Mouse (Mus musculus): ENCODE results near the gene Cd83. TPM values are rescaled to one million over a fixed set of nuclear protein-coding genes. Genes with fewer than 3 reads are reported as not detected.
A peak's percentile ranks its signal among the peaks of the same experiment; 100 is the strongest.

Gene Cd83
- total RNA-seq, 2 experiments from 2014 or later: 2.3 to 3.5 TPM

DNA sequence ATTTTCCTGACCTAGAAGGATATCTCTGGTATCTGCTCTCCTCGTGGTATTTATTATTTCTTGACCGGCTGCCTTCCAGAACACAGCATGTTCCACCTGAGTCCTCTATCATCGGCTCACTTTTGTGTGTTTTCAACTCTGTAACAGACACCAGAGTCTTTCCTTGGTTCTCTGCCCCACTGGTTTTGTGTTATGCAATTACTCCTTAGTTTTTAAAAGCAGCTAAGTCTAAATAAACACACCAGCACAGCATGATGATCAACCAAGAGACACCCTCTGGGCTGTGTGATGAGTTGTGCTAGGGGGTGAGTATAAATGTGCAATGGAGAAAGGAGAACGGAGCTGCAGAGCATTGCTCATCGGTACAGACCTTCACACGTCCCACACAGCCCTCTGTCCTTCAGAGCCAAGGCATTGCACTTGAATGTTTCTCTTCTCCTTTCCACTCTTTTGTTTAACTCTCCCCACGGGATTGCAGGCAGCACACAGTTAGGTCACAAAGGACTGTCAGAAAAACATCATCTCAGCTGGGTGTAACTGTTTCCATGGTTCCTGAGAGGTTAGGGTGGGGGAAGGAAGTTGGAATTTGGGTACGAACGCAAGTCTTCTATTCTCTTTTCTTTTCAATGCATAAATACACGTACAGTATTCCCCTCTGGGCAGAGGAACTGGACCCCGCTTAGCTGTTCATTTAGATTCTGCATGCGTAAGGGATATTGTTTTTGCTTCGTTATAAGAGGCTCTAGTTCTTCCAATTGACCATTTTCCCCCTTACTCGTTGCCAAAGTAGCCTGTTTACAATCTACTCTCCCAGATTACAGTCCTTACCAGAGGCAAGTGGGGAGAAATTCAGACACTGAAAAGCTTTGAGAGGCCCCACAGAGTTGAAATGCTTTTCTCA, 22.0 kb downstream of the Cd83 start:
- DNase-seq: no peak

DNA sequence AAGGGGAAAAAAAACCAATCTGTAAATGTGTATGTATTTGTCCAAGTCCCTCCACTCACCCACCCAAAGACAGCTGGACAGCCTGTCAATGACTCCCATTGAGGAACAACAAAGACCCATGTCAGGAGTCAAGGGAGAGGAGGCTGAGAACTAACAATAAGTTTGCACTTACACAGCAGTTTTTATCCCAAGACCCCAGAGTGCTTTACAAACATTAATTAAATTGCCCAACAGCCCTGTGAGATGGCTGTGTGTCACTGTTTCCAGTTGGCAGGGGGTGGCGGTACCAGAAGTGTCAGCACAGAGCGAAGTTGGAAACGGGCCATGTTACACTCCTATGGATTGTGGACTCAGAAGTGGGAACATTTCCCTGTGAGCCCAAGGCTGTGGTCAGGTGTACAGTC, 22.7 kb downstream of the Cd83 start:
- no peak for DNase-seq

DNA sequence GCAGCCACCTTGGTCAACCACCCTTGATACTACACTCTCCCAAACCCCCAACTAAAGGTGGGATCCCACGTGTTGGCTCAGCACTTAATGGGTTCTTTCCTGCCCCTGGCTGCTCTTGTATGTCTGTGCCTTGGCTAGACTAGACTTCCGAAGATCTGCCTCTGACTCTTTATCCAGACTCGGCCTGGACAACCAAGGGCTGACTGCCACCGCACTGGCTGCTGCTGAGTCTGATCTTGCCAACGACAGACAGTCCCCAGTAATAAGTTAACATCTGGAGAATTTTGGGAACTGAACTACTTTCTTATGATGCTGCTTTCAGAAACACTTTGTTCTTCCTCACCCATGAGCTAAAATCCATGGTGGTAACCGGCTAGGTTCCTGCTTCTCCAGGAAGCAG, 26.0 kb downstream of the Cd83 start:
- DNase-seq: peak in 1 of 2 experiments; percentile 48

DNA sequence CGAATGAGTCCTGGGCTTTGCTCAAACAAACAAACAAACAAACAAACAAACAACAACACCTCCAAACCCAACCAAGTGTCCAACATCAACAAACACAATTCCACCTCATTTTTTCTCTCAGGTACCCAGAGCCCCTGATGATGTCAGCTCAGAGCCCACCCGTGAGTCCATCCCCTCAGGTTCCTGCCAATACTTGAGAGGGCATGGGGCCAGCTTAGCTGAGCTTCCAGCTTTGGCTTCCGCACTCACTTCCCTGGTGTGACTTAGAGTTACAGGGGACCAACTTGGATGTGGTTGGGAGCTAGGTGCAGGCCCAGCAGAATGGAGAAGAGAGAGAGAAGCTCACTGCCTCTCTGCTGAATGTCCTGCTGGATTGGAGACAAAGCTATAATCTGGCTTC, 27.3 kb downstream of the Cd83 start:
- DNase-seq: no peak

DNA sequence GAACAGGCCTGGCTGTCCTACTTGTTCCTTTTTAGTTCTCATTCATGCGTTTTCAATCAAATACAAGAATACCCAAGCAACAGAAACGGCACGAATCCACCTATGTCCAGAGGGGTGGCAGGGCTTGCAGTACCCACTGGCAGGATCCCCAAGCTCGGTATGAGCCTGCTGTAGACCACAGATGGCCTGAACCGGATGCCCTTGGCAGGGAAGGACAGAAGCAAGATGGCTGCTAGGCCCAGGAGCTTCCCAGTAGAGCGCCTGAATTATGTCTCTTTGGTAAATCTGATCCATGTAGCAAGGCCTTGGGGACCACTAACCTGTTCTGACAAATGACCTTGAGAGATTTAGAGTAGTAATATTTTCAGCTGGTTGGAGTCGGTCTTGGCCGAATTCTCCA, 28.9 kb downstream of the Cd83 start:
- DNase-seq: no peak

DNA sequence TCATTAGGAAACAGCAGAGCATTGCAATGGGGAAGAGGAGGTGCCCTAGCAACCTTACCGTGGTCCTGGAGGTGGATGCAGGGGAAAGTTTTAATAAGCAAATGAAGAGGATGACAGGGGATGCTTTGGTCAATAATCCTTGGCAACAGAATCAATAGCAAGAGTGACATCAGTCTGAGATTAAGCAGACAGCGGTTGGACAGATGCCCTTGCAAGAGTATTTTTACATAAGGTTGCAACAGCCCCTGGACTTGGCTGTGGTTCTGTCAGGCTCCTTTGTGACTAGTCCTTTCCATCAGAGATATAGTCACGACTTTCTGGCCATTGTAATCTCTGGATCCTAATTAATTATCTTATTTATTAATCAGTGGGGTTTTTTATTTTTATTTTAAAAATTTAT, 32.9 kb downstream of the Cd83 start:
- DNase-seq: no peak

DNA sequence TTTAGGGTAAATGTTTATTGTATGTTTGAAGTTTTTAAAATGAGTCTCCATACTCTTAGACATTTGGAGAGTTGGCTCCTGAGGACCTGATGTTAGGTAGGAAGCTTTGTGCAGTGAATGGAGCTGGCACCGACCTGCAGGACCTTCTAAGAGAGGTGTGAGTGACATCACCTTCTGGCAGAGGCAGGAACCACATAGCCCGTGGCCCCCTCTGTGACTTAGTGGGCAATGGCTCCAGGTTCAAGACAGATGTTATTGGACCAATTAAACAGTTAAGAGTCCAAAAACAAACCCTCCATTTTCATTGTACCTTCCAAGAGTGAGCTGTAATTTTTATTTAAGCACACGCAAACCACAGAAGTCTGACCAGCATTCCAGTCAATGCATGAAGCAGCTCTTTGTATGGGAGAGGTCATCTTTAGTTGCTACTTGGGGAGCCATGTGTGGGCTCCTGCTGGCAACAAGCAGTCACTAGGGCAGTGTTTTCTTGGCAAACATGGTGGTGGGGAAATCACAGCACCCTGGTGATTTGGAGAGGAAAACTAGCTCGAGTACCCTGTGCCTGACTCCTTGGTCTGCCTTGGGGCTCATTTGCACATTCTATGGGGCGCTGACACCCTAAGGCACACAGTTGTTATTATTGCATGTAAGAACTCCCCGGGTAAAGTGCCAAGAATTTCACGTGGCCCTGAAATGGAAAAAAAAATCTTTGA, 33.9 kb downstream of the Cd83 start:
- DNase-seq: no peak

DNA sequence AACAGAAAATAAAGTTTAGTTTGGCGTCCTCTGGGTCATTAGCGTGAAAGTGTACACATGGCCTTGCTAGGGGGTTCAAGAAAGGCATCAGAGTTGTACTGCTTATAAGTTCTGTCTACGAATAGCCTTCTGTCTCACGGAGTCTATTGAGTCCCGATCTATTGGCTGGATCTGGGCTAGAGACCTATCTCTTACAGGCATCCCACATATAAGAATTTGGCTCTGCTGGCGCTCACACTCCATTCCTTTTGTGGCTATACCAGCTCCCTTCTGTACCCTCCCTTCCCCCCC, 34.4 kb downstream of the Cd83 start:
- no peak for DNase-seq

DNA sequence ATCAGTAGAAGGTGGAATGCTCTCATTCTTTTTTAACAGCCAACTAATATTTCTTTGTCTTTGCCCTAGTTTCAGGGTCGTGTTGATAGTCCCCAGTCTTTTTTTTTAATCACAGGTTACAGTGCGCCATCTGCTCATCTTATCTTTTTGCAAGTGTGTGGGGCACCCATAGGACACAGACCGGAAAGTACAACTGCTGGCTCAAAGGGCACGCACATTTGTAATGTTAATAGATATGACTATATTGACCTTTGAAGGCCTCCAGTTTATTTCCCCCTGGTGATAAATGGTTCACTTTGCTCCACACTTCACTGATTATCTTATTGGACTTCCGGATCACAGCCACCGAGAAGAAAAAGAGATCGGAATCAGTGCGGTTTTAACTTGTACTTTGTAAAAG, 35.5 kb downstream of the Cd83 start:
- no peak for DNase-seq

DNA sequence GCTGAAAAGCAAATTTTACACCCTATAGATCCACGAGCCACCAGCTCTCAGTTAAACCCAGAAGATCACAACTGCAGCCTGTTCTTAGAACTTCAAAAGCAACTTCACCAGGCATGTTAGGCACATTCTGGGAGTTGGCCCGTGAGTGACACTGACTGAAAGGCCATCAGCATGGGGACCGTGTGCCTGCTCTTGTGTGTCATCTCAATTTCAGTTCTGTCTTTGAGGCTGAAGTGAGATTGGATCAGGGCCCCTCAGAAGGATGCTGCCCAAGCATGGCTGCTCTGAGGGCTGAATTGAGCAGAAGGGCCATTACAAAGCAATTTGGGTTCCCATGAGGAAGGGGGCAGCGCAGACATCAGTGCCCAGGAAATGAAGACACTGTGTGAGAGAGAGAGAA, 37.7 kb downstream of the Cd83 start:
- DNase-seq: no peak

DNA sequence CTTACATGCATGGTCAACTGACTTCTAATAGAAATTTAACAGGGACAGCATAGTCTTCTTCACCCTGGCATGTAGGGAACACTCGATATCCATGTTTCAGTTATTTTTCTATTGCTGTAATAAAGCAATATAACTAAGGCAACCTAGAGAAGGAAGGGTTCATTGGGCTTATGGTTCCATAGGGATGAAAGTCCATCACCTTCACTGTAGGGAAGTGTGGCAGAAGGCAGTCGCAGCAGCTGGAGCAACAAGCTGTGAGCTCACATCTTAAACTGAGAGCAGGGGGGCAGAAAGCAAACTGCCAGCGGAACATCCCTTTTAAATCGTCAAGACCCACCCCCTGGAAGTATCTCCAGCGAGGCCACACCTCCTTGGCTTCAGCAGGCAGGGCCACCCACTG, 44.1 kb downstream of the Cd83 start:
- DNase-seq: no peak

DNA sequence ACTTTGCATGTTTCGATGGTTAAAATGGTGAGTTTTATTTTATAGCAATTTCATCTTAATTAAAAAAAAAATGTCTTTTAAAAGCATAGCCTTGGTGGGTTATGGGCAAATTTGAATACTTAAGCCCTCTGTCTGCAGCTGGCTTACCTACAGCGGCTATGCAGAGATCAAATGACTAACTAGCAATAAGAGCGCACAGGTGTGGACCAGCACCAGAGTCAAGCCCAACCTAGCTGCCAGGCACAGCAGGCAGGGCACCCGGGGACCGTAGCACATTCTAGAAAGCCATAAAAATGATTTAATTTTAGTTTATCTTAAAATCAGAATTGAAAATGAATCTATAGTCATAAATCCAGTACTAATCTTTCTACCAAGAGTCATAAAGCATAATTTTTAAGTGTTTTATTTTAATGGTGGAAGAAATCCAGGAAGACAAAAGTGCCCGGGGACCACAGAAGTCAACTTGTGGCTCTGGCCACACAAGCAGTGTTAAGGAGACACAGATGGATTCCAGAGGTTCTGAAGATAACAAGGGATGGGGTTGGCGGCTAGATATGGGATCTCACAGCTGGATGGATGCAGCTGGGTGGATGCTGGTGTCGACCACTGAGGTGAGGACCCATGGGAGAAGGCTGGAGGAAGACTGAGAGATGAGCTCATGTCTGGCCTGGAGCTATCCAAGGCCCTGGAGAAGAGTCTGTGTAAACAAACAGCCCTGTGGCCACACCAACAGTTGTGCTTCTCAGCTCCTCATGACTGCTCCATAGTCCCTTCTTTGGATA, 46.5 kb downstream of the Cd83 start:
- DNase-seq: peak; percentile 60 to 75

DNA sequence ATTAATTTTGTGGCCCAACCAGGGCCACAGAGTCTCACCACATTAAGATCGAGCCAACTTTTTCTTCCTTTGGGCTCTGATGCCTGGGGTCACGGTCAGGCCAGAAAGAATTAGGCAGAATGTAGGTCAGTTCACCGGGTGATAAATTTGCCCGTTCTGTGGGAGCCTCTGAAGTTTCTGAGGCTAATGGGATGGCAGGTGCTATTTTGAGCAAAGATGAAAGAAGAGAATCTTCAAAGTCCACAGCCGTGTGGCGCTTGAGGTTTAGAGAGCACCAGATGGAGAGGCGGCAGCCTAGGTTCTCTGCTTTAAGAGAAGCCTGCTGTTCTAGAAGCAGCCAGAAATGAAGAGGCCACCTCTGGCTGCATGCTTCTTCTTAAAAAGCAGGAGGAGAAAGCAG, 48.2 kb downstream of the Cd83 start:
- DNase-seq: no peak

DNA sequence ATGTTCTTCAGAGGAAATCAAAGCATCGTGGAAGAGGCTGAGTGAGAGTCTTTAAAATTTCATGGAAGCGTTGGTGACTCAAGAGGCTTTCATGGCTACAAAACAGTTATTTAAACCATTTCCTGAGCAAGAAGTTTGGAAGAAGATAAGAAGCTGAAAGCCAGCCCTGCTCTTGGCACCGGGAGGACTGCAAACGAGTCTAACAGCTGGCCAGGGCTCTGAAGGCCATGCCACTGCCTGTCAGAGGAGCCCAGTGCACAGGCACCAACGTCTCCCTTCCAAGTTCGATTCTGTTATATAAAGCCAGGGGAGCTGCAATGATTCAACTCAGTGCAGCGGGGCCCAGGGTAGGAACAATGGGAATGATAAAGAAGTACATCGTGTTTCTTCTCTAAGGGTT, 51.8 kb downstream of the Cd83 start:
- peak in 1 of 2 experiments; percentile 15 for DNase-seq

DNA sequence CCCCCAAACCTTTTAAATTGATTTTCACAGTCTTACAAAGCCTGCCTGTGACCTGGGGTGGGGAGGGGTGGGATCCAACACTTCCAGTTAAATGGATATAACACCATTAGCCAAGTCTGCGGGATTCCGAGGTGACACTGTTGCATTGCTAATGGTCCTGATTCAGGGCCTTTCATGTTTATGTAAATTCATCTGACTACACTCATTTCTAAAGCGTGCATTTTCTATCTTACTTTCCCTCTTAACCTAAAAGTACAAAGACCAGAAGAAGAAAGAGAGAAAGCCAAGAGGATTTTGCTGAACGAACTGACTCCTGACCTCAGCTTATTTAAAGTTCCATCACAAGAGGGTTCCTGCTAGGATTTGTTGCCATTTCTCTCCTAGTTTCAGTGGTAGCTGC, 53.2 kb downstream of the Cd83 start:
- DNase-seq: no peak

DNA sequence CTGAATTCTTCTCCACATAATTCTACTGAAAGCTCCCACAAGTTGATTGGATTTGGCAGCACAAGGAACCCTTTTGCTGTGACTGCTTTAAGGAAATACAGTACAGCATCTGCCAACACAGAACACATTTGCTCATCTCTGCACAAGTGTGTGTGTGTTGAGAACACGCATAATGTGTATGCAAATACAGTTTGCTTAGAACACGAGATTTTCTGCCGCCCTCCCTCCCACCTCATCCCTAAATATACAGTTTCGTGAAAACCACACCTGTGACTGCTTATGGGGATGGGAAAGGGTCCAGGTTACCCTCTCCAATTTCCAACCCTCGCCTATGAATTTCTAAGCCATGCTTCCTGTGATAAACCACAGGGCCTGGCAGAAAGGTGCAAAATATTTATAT, 60.6 kb downstream of the Cd83 start:
- DNase-seq: no peak

DNA sequence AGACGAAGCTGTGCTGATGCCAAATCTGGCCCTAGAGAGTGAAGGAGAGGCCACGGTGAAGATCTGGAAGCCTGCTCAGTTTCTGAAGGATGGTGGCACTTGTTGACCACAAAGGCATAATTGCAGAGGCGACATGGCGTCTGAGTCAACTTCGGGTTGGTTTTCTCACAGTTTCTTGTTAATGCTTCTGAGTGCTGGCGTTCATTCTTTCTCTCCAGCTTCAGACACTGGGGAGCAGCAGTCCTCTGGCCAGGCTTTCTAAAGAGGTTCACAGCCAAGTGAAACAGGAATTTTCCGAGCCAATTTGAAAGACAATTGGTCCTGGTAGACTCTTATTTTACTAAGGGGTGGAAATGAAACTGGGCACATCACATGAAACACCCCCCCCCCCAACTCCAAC, 62.6 kb downstream of the Cd83 start:
- DNase-seq: peak; percentile 21 to 30

DNA sequence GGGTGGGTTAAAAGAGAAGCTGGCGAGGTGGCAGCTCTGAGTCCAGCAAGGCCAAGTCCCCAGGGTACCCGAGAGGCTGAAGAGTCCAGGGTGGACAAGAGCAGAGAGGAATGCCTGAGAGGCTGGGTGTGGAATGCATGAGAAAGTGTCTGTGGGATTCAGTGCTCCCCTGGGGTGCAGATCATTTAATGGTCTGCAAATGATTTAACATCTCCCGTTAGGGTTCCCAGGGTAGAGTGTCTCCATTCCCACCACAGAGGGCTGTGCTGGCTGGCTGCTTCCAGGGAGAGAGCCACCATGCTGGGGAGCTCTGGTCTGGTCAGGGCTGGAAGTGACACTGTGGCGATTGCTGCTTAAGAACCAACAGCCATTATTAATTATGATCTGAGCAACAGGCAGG, 65.2 kb downstream of the Cd83 start:
- DNase-seq: no peak

DNA sequence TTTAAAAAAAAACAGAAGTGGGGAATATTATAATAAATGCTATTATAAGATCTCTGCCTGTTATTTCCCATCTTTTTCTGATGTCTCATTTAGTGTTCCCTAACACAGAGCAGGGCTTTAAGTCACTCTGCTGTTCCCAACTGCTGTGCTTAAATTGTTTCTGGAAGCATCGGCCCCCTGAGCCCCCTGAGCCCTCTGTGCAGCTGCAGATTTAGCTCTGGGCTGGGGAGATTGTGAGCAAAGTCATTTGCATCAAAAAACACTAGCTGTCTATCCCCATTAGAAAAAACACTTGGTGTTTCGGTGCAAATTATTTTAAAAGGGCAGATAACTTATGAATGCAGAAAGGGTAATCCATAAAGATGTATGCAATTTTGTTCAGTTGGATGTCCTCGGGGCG, 66.5 kb downstream of the Cd83 start:
- no peak for DNase-seq

Data from heart, adult 18-20 months (tissue).